Mouse (Mus musculus): ENCODE results near the gene Zfp654.

Gene Zfp654

GRCm38 (mm10) chr16:64766696-64767300, 84.7 kb downstream of the Zfp654 start:
- no peak for DNase-seq (ENCODE audit: low spot score in 2 of 2)

GRCm38 (mm10) chr16:64759245-64759626, 92.2 kb downstream of the Zfp654 start:
- no peak for DNase-seq (ENCODE audit: low spot score in 2 of 2)

- DNase-seq (ENCODE audit: low spot score in 2 of 2), result no peak
These were observed 92.7 kb downstream of the Zfp654 start for GRCm38 (mm10) chr16:64758561-64759244.

- no peak for DNase-seq (ENCODE audit: low spot score in 2 of 2)
These were observed 93.6 kb downstream of the Zfp654 start for GRCm38 (mm10) chr16:64757666-64758400.

GRCm38 (mm10) chr16:64756321-64756720, 95.1 kb downstream of the Zfp654 start:
- no peak for DNase-seq (ENCODE audit: low spot score in 2 of 2)

GRCm38 (mm10) chr16:64754743-64755139, 96.7 kb downstream of the Zfp654 start:
- DNase-seq (ENCODE audit: low spot score in 2 of 2), result peak; percentile 48 to 50

- DNase-seq (ENCODE audit: low spot score in 2 of 2), result no peak
These were observed 97.3 kb downstream of the Zfp654 start for GRCm38 (mm10) chr16:64753990-64754742.

- peak; percentile 83 to 88 for DNase-seq (ENCODE audit: low spot score in 2 of 2)
These were observed 103.2 kb downstream of the Zfp654 start for GRCm38 (mm10) chr16:64748237-64748636.

GRCm38 (mm10) chr16:64745089-64745488, 106.4 kb downstream of the Zfp654 start:
- no peak for DNase-seq (ENCODE audit: low spot score in 2 of 2)

- no peak for DNase-seq (ENCODE audit: low spot score in 2 of 2)
These were observed 114.2 kb downstream of the Zfp654 start for GRCm38 (mm10) chr16:64737289-64737688.

Measured in right cerebral cortex, postnatal 10 days (tissue).